Mouse (Mus musculus) limb, embryonic 13.5 days (tissue): ENCODE data around the gene Rai1. TPM values are rescaled to one million over a fixed set of nuclear protein-coding genes. Genes with fewer than 3 reads are reported as not detected.
A peak's percentile ranks its signal among the peaks of the same experiment; 100 is the strongest.

Source experiments
- ATAC-seq: fragments of 200-750 bp; cut with Nextera tagmentation; 2 replicates; pipeline ENCODE4 v1.8.0; 2017; ENCODE audit warnings: low read depth, moderate number of reproducible peaks, moderate TSS enrichment; ENCODE audit not compliant: low FRiP score
- H3K27ac ChIP-seq: fragments of 300-500 bp; sonication (generic); 2 replicates; pipeline ENCODE4 v1.5.1; 2015; ENCODE audit warnings: inconsistent platforms, mild to moderate bottlenecking, moderate library complexity
- H3K27me3 ChIP-seq: fragments of 300-500 bp; sonication (generic); 2 replicates; pipeline ENCODE4 v1.6.1; 2015; ENCODE audit warnings: mild to moderate bottlenecking, inconsistent platforms
- H3K36me3 ChIP-seq: fragments of 300-500 bp; sonication (generic); 2 replicates; pipeline ENCODE4 v1.6.1; 2015; ENCODE audit warnings: inconsistent platforms, mild to moderate bottlenecking, moderate library complexity
- H3K4me1 ChIP-seq: fragments of 300-500 bp; sonication (generic); 2 replicates; pipeline ENCODE4 v1.6.1; 2015; ENCODE audit warnings: inconsistent platforms
- H3K4me2 ChIP-seq: fragments of 300-500 bp; sonication (generic); replicated peaks from 2 replicates; pipeline ENCODE4 v1.6.1; 2015; ENCODE audit warnings: inconsistent platforms, mild to moderate bottlenecking, moderate library complexity
- H3K4me3 ChIP-seq: fragments of 300-500 bp; sonication (generic); 2 replicates; pipeline ENCODE4 v1.5.1; 2015; ENCODE audit warnings: moderate library complexity, mild to moderate bottlenecking, inconsistent platforms
- H3K9ac ChIP-seq: fragments of 300-500 bp; sonication (generic); 2 replicates; pipeline ENCODE4 v1.6.1; 2015; ENCODE audit warnings: mild to moderate bottlenecking, inconsistent platforms
- H3K9me3 ChIP-seq: fragments of 300-500 bp; sonication (generic); 2 replicates; pipeline ENCODE4 v1.6.1; 2016; ENCODE audit warnings: inconsistent platforms
- WGBS: fragments of 180-500 bp; shearing (Covaris S2); methylation state at CpG from one replicate; pipeline ENCODE4 v1.1.7; 2015; 5-methylcytosine and 5-hydroxymethylcytosine counted together
- polyA plus RNA-seq: library from polyadenylated mRNA; unstranded; fragments of >200 nt; fragmentation: Nextera tagmentation; extraction: Ambion mirVana; gene quantifications from 2 replicates; pipeline ENCODE4 v1.2.1, GENCODE M21; 2015

Rai1 gene
- 27.3 and 29.6 TPM in 2 replicates for polyA plus RNA-seq

- Histone ChIP-seq H3K4me3 (peak within 1 kb of the TSS; percentile 98), H3K9me3 (no peaks in the 10 kb centered on the region), H3K27ac (peak within 1 kb of the TSS; percentile 99), H3K4me1 (peaks cover 48% of the 10 kb centered on the region), H3K4me2 (peak within 1 kb of the TSS; percentile 84), H3K9ac (peak within 1 kb of the TSS; percentile 100), H3K27me3 (no peaks in the 10 kb centered on the region), H3K36me3 (no peaks in the 10 kb centered on the region)
- peak; percentile 73 for ATAC-seq
- WGBS = 1% methylated on average over 89 of the region's 105 CpGs
Observed at GRCm38 (mm10) chr11:60104810-60105592, at the start of gene Rai1. TSS of gene Rai1 (plus strand) at chr11:60105013.

- Histone ChIP-seq H3K36me3 (no peaks in the 10 kb centered on the region), H3K27me3 (no peaks in the 10 kb centered on the region), H3K9me3 (no peaks in the 10 kb centered on the region), H3K4me3 (no peak overlapping the region), H3K9ac (no peak overlapping the region), H3K4me1 (no peaks in the 10 kb centered on the region), H3K4me2 (no peak overlapping the region), H3K27ac (no peak overlapping the region)
- ATAC-seq = no peak
- 81% methylated on average over 6 of the region's 6 CpGs for WGBS
Observed at GRCm38 (mm10) chr11:60056520-60056919, 48.3 kb upstream of the Rai1 start.

DNA sequence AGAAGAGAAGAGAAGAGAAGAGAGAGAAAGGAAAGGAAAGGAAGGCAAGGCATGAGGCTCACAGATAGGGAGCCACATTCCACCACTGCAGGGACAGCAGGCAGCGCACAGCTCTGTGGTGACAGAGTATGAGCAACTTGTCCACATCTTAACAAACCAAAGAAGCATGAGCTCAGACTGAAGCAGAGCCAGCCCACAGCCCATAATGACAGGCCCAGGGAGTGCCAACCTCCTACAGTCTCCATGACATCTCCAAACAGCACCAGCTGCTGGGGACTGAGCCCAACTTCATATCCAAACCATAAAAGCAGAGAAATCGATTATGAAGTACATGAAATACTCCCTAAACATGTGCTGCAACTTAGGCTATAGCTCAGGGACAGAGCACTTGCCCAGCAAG is 46.8 kb upstream of the Rai1 start:
- H3K36me3 ChIP-seq = no peaks in the 10 kb centered on the region
- no peaks in the 10 kb centered on the region for H3K4me1 ChIP-seq
- no peak for ATAC-seq
- H3K27ac ChIP-seq = no peak overlapping the region
- H3K4me3 ChIP-seq = no peak overlapping the region
- H3K27me3 ChIP-seq = no peaks in the 10 kb centered on the region
- 65% methylated on average over 2 of the region's 2 CpGs for WGBS
- no peaks in the 10 kb centered on the region for H3K9me3 ChIP-seq
- no peak overlapping the region for H3K4me2 ChIP-seq
- no peak overlapping the region for H3K9ac ChIP-seq

DNA sequence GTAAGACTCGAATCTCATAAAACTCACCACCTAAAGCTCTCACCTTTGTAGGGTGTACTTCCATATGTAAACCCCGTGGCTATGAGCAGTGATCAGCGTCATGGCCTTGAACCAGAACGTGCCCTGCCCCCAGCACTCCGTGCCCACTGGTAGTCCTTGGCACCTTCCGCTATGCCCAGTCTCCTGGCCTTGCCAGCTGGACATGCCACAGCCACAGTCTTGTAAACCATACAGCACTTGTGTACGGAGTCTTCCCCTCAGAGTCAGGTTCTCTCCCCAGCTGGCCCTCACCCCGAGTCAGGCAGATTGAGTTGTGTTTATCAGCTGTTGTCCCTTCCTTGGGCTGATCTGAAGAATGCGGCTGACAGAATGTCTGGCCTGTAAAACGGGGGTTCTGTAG is 46.4 kb upstream of the Rai1 start:
- no peaks in the 10 kb centered on the region for H3K36me3 ChIP-seq
- no peaks in the 10 kb centered on the region for H3K9me3 ChIP-seq
- no peaks in the 10 kb centered on the region for H3K27me3 ChIP-seq
- no peak overlapping the region for H3K4me3 ChIP-seq
- 70% methylated on average over 10 of the region's 10 CpGs for WGBS
- no peak overlapping the region for H3K27ac ChIP-seq
- no peaks in the 10 kb centered on the region for H3K4me1 ChIP-seq
- ATAC-seq = no peak
- H3K4me2 ChIP-seq = no peak overlapping the region
- no peak overlapping the region for H3K9ac ChIP-seq

- Histone ChIP-seq H3K27ac (no peak overlapping the region), H3K36me3 (no peaks in the 10 kb centered on the region), H3K9ac (no peak overlapping the region), H3K4me2 (no peak overlapping the region), H3K27me3 (no peaks in the 10 kb centered on the region), H3K4me3 (no peak overlapping the region), H3K9me3 (no peaks in the 10 kb centered on the region), H3K4me1 (no peaks in the 10 kb centered on the region)
- WGBS = 97% methylated on average over 2 of the region's 2 CpGs
- ATAC-seq = no peak
Observed at GRCm38 (mm10) chr11:60060026-60060425, 44.8 kb upstream of the Rai1 start.

DNA sequence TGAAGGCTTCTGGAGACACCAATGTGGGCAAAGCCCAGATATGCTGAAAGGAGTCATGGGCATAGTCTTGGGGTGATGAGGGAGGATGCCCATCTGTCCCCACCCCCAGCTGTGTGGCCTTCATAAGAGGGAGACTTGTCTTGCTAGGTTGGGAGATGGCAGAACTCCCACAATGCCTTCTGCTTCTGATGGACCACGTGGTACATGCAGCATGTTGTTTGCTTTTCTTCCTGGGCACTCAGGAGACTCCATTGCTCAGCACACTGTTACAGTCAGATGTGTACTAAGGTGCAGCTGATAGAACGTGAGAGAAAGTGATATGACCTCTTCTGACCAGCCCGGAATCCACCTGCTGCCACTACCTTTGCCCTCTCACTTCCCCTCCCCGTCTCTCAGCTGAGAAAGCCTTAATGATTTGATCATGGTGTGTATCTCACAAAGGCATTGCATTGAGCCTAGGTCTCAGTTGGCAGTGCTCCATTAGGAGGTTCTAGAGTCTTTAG is 43.3 kb upstream of the Rai1 start:
- no peaks in the 10 kb centered on the region for H3K27me3 ChIP-seq
- no peak overlapping the region for H3K4me2 ChIP-seq
- ATAC-seq = no peak
- H3K9me3 ChIP-seq = no peaks in the 10 kb centered on the region
- no peak overlapping the region for H3K27ac ChIP-seq
- H3K4me3 ChIP-seq = no peak overlapping the region
- 79% methylated on average over 4 of the region's 4 CpGs for WGBS
- H3K4me1 ChIP-seq = peaks cover 6% of the 10 kb centered on the region; the same call in 1 of the 2 replicates
- no peak overlapping the region for H3K9ac ChIP-seq
- H3K36me3 ChIP-seq = no peaks in the 10 kb centered on the region

DNA sequence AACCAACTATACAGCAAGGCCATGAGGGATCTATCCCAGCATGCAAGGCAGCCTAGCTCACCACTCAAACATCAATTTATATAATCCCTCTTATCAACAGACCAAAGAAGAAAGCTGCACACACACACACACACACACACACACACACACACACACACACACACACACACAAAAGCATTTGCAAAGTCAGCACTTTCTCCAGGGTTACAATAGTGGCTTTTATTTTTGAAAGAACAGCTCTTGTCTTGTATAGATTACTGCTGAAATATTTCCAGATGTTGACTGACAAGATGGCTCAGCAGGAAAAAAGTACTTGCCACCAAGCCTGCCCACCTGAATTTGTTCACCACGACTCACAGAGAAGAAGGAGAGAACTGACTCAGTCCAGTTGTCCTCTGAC is 39.5 kb upstream of the Rai1 start:
- Histone ChIP-seq H3K4me2 (no peak overlapping the region), H3K4me1 (peaks cover 6% of the 10 kb centered on the region; the same call in 1 of the 2 replicates), H3K4me3 (no peak overlapping the region), H3K27me3 (no peaks in the 10 kb centered on the region), H3K27ac (no peak overlapping the region), H3K9me3 (no peaks in the 10 kb centered on the region), H3K9ac (no peak overlapping the region), H3K36me3 (no peaks in the 10 kb centered on the region)
- no peak for ATAC-seq
- 53% methylated on average over 1 of the region's 1 CpGs for WGBS

DNA sequence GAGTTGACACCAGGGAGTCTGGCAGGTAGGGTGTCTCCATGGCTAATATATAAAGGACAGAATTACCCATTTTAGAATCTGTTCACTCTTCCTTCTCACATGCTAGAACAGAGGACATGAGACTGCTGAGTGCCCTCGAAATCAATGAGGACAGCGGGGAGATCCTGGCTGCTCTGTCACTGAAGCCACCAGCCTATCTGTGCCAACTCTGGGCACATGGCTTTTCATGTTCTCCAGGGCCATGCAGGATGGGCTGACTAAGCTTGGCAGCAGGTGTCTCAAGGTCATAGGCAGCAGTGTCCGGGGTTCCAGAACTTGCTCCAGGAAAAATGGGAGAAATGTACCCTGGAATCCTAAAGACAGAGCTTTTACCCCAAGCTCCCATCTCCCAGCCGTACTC is 37.2 kb upstream of the Rai1 start:
- Histone ChIP-seq H3K27ac (no peak overlapping the region), H3K36me3 (no peaks in the 10 kb centered on the region), H3K4me3 (no peak overlapping the region), H3K4me1 (peaks cover 6% of the 10 kb centered on the region; the same call in 1 of the 2 replicates), H3K27me3 (no peaks in the 10 kb centered on the region), H3K4me2 (no peak overlapping the region), H3K9me3 (no peaks in the 10 kb centered on the region), H3K9ac (no peak overlapping the region)
- WGBS = 89% methylated on average over 4 of the region's 4 CpGs
- ATAC-seq = no peak

DNA sequence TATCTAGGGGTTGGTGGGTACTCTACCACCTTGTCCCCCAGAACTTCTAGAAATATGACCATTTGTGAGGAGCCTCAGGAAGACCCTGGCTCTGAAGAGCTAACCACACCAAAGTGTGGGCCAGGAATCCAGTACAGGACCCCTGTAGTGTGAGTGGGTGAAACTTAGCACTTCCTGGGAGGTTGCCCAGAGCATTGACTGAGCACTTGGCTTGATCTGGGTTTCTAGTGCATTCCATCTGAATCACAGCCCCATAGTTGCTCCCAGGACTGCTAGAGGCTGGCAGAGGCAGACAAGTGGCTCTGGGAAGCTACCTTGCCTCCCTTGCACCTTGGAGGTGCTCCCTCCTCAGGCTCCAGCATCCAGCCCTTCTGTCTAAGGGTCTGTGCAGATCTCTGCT is 36.2 kb upstream of the Rai1 start:
- H3K4me1 ChIP-seq = peaks cover 6% of the 10 kb centered on the region; the same call in 1 of the 2 replicates
- no peak overlapping the region for H3K9ac ChIP-seq
- H3K9me3 ChIP-seq = no peaks in the 10 kb centered on the region
- no peak overlapping the region for H3K4me2 ChIP-seq
- H3K4me3 ChIP-seq = no peak overlapping the region
- ATAC-seq = no peak
- H3K27ac ChIP-seq = no peak overlapping the region
- no peaks in the 10 kb centered on the region for H3K27me3 ChIP-seq
- no peaks in the 10 kb centered on the region for H3K36me3 ChIP-seq

GRCm38 (mm10) chr11:60070599-60070998 is 34.2 kb upstream of the Rai1 start:
- no peak overlapping the region for H3K4me2 ChIP-seq
- no peak overlapping the region for H3K27ac ChIP-seq
- H3K4me3 ChIP-seq = no peak overlapping the region
- no peaks in the 10 kb centered on the region for H3K27me3 ChIP-seq
- WGBS = 43% methylated on average over 8 of the region's 8 CpGs
- H3K4me1 ChIP-seq = peaks cover 5% of the 10 kb centered on the region; the same call in 1 of the 2 replicates
- no peak for ATAC-seq
- no peaks in the 10 kb centered on the region for H3K36me3 ChIP-seq
- H3K9me3 ChIP-seq = no peaks in the 10 kb centered on the region
- no peak overlapping the region for H3K9ac ChIP-seq

GRCm38 (mm10) chr11:60071221-60071620 is 33.6 kb upstream of the Rai1 start:
- Histone ChIP-seq H3K9me3 (no peaks in the 10 kb centered on the region), H3K9ac (no peak overlapping the region), H3K4me1 (no peaks in the 10 kb centered on the region), H3K4me3 (no peak overlapping the region), H3K36me3 (no peaks in the 10 kb centered on the region), H3K27ac (no peak overlapping the region), H3K27me3 (no peaks in the 10 kb centered on the region), H3K4me2 (no peak overlapping the region)
- 89% methylated on average over 6 of the region's 6 CpGs for WGBS
- ATAC-seq = no peak

DNA sequence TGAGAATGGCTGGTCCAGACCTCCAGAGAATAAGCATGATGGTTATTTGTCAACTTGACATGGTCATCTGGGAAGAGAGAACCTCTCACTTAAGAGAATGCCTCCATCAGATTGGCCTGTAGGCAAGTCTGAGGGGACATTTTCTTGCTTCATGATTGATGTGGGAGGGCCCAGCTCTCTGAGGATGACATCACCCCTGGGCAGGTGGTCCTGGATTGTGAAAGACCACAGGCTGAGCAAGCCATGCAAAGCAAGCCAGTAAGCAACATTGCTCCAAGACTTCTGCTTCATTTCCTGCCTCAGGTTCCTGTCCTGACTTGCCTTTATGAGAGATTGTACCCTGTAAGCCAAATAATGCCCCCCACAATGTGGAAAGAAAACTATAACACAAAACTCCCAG is 31.7 kb upstream of the Rai1 start:
- Histone ChIP-seq H3K4me1 (no peaks in the 10 kb centered on the region), H3K4me3 (no peak overlapping the region), H3K36me3 (no peaks in the 10 kb centered on the region), H3K27me3 (no peaks in the 10 kb centered on the region), H3K4me2 (no peak overlapping the region), H3K9me3 (no peaks in the 10 kb centered on the region), H3K9ac (no peak overlapping the region), H3K27ac (no peak overlapping the region)
- ATAC-seq = no peak
